Mouse (Mus musculus) spleen, postnatal 10 days (tissue): Measurements from ENCODE around the gene AU040320.

Experiments
- DNase-seq, 2 experiments: peaks; one replicate each; pipeline ENCODE4 v3.0.0; 2021 to 2022; ENCODE audit warnings: low spot score in 2 of 2

Gene AU040320

GRCm38 (mm10) chr4:126782996-126783395, 29.7 kb downstream of the AU040320 start:
- DNase-seq = no peak

DNA sequence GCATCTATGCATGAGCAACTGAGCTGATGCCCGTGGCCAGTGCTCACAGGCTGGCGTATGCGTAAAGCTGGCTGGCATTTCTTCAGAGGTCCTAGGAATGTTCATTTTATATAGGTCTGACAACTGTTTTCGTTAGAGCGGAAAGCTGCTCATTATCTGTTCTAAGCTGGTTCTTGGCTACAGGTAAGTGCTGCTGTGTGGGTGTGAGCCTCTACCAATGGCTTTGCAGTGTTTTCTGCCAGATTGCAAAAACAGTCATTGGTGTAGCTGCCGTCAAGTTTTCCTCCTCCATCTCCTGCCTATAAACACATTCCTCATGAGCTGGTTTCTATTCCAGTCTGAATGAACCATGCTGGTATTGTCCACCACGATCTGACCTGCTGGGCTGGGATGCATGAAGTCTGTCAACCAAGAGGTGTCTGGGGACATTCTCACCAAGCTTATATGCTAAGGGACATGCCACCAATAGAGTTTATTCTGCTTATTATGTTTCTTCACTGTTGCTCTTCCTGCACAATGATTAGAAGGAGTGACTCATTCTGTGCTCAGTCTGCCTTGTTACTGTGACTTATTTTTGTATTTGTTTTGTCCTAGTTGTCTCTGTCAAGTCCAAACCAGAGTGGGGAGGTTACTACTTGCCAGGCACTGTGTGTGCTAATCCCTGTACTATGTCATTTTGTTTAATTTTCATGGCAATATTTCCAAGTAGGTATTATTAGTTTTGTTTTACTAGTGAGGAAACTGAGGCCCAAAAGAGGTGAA, 39.2 kb downstream of the AU040320 start:
- no peak for DNase-seq

DNA sequence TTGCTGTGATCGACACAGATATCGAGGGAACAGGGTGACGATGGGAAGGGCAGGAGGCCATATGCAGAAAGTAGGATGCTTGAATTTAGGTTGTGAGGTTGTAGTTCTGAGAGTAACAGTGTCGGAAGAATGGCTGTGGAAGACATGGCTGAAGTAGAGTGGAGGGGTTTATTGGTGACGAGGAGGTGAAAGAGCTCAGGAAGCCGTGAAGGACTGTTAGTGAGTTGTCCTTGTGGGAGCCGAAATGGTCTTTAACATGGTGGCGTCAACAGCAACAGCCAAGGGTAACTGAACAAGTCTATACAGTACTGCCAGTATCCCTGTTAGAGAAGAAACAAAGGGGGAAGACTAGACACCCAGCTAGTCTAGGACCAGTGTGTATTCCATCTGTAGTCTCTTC, 48.8 kb downstream of the AU040320 start:
- DNase-seq = no peak

DNA sequence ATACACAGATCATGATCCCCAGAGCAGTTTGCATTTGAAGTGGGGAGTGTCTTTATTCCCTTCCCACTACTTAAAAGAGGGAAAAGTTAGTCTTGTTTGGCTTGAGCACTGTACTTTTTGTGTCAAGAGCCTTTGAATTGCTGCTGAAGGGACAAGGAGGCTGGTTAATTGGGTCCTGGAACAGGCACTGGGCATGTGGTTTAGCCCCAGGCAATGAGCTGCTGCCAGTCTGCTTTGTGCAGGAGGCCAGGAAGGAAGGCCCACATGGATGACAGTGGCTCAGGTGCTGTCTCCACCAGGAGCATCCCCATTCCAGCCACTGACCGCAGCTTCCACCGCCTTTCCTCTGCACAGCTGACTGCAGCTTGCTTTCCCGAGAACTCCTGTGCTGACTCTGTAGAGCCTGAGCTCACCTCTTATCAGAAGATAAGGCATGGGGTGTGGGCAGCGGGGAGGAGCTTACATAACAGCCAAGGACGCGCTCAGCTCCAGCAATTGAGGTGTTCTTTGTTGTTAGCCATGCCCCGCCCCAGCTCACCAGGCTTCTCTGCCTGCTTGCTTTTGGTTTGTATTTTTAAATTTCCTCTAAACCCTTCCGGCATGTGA, 50.0 kb downstream of the AU040320 start:
- DNase-seq = peak in 1 of 2 experiments; percentile 22

DNA sequence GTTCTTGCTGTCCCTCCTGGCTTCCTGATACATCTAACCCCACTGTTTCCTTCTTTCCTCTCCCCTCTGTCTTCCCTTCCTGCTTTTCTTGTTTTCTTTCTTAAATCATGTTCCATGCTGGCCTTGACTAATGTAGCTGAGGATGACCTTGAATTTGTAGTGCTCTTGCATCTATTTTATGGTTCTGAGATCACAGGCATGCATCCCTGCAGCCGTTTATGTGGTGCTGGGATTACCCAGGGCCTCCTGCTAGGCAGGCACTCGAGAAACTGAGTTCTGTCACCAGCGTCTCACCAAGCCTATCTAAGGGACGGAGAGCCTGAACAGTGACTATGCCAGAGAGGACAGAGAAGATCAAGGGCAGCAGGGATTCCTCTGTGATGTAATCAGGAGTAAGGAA, 52.4 kb downstream of the AU040320 start:
- no peak for DNase-seq

DNA sequence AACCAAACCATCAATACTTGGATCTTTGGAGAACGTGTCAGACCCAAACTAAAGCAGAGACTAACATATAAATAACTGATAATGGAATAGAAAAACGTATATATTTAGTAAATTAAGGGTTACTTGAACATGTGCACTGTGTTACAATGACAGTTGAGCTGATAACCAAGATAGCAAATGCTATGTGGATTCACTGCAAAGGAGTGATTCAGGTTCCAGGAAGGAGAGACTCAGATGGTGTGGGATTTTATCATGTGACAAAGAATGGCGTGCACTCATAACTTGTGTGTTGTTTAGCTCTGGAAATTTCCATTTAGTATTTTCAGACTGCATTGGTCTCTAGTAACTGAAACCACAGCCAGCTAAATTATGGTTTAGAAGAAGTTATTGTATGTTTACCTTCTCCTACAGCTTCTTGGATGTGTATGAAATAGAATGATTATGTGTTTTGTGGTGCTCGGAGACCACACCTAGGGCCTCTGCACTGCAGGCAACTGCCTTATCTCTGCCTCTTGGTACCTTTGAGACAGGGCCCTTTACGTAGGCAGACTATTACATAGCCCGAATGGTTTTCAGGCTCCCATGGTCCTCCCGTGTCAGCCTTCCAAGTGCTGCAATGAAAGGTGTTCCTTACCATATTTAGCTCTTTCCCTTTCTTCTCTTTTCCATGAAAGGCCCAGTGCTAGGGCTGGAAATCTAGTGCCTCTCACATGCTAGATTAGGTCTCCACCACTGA, 53.5 kb downstream of the AU040320 start:
- DNase-seq = no peak

DNA sequence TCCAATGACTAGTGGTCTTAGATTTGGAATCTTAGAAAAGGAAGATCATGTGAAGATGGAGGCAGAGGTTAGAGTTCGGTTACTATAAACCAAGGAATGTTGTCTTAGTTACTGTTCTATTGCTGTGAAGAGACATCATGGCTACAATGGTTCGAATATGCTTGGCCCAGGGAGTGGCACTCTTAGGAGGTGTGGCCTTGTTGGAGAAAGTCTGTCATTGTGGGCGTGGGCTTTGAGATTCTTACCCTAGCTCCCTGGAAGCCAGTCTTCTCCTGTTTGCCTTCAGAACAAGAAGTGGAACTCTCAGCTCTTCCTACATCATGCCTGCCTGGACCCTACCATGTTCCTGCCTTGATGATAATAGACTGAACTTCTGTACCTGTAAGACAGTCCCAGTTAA, 57.2 kb downstream of the AU040320 start:
- DNase-seq = no peak

DNA sequence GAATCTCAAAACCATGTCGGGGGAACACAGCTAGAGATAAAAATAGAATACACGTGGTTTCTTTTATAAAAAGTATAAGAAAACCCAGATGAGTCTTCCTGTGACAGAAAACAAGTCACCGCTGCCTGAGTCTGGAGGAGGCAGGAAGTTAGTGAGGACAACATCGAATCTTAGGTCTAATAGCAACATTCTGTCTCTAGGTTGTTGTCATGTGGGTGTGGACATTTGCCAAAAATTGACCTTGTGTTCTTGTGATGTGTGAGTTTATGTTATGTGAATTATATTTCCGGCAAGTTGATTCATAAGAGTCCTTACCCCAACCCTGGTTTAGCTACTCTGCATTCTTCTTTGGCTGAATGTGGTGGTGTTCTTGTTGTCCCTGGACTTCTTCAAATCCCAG, 59.9 kb downstream of the AU040320 start:
- no peak for DNase-seq

- no peak for DNase-seq
Observed at GRCm38 (mm10) chr4:126814854-126815253, 61.5 kb downstream of the AU040320 start.

DNA sequence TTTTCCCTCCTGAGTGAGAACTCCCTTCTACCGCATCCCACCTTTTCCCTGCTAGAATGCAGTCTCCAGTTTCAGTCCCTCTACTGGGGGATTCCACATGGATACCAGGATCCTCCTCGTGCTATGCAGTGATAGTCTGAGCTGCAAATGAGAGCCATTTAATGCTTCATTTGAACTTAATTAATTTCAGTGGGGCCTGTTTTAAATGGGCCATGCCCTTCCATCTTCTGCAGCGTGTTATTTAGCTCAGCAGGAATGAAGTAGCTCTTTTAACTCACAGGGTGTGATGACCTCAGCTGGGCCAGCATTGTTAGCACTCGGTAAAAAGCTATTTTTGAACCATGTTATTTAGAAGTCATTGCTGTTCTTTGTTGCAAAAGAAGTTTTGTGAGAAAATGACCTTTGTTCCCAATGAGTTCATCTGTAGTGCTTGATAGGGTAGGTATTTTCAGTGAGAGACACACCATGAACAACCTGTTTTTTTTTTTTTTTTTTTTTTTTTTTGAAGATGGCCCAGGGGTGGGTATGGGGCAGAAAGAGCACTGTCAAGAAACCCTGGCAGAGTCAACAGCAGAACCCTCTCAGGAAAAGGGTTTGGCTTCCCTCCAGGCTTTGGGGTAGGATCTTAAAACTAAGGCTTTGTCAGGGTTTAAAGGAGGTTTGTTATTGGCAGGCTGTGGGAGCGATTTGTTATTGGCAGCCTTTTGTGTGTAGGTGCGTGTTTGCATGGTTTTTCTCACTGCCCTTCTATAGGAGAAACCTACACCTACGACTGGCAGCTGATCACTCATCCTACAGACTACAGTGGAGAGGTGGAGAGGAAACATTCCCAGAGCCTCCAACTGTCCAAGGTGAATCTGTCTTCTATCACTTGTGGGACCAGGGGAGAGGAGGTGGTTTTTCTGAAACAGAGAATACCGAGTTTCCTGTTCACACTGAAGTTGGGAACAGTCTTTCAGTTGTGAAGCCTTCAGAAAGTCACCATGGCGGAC, 69.8 kb downstream of the AU040320 start:
- DNase-seq = no peak

DNA sequence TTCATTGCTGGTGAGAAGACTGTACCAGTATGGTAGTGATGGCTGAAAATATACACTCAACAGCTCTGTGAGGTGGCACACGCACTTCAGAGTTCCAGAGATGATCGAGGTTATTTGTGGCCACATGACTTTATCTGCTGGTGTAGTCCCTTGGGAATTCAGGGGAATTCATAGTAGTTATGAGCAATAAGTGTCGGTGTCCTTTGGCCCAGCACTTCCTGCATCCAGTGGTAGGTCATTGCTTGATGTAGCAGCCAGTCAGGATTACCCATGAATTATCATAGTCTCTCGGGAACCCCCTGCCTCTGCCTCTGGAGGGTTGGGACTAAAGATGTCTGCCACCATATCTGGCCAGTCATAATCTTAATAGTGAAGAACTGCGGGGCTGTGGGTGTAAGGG, 70.6 kb downstream of the AU040320 start:
- DNase-seq = no peak

DNA sequence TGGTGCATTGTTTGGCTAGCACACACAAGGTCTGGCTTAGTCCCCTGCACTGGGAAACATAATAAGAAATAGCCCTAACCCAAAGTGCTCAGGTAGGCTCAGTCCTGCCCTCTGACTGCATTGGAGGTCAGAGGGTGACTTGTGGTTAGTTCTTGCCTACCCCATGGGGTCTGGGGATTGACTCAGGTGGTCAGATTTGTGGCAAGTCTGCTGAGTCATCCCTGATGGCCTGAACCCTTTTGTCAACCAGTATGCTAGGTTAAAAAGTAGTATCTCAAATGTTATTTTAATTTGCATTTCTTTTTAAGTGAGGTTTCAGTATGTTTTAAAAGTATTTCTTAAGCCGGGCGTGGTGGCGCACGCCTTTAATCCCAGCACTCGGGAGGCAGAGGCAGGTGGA, 77.8 kb downstream of the AU040320 start:
- no peak for DNase-seq

GRCm38 (mm10) chr4:126838799-126839198, 85.5 kb downstream of the AU040320 start:
- DNase-seq = no peak

GRCm38 (mm10) chr4:126839873-126840272, 86.5 kb downstream of the AU040320 start:
- peak; percentile 77 to 87 for DNase-seq

GRCm38 (mm10) chr4:126840996-126841560, 87.7 kb downstream of the AU040320 start:
- DNase-seq = no peak

- no peak for DNase-seq
Observed at GRCm38 (mm10) chr4:126842911-126843310, 89.6 kb downstream of the AU040320 start.

GRCm38 (mm10) chr4:126845664-126846063, 92.3 kb downstream of the AU040320 start:
- DNase-seq = no peak

DNA sequence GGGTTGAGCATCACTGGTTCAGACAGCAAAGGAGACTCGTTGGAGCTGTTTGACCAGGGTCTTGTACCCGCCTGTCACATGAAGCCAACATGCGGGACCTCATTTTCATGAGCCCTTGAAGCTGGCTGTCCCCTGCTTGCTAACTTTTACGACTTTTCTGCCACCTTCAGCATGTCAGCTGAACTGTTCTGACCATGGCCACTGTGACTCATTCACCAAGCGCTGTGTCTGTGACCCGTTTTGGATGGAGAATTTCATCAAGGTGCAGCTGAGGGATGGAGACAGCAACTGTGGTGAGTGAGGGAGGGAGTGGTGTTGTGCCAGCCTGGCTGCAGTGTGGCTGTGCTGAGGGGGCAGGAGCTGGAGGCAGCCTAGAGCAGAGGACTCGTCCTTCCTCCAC, 93.6 kb downstream of the AU040320 start:
- DNase-seq = no peak

DNA sequence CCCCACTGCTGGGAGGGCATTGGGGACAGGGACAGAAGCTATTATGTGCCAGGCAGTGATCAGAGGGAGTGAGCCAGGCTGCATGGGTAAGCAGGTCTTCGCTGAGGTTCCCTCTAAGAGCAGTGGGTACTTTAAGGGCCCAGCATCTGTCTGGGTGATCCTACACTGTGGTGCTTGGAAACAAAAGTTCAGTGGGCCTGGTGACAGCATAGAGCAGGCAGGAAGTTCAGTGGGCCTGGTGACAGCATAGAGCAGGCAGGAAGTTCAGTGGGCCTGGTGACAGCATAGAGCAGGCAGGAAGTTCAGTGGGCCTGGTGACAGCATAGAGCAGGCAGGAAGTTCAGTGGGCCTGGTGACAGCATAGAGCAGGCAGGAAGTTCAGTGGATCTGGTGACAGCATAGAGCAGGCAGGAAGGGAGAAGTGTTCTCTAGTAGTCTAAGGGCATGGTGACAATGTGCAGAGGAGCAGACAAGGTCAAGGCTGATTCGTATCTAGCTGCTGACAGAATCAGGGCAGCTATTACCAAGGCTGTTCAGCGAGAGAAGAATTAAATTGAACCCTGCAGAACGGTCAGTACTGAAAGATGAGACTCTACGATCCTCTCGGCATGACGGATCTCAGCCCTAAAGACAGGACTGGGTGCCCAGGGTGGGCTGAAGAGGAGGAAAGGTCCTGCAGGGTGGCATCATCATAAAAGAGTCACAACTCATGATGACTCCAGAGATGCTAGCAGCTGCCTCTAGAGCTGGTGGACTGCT, 96.9 kb downstream of the AU040320 start:
- no peak for DNase-seq

GRCm38 (mm10) chr4:126850778-126851080, 97.4 kb downstream of the AU040320 start:
- no peak for DNase-seq

DNA sequence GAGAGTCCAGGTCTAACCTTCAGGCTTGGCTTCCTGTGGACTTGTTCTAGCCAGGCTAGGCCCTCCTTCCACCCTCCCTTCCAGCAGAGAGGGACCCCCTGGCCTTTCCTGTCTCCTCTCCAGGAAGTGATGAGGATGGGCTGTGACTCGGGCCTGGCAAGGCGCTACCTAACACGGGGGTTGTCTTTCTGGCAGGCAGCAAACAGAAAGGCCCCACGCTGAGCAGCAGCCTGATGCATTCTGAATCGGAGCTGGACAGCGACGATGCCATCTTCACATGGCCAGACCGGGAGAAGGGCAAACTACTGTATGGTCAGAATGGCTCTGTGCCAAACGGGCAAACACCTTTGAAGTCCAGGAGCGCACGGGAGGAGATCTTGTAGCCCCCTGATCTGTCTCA, 99.6 kb downstream of the AU040320 start:
- no peak for DNase-seq
